Mouse (Mus musculus) CD4-positive, CD25-positive, alpha-beta regulatory T cell, adult 2 months (primary cell): ENCODE data around the gene Mga.

Experiments
- DNase-seq: peaks from one replicate; pipeline ENCODE4 v3.0.0-alpha.2; 2012; ENCODE audit warnings: low read depth, low spot score

Mga gene

GRCm38 (mm10) chr2:119897090-119897732 is at the start of gene Mga:
TSS of gene Mga (plus strand) at chr2:119897228.
- peak; percentile 99 for DNase-seq

GRCm38 (mm10) chr2:119853811-119854210 is 43.2 kb upstream of the Mga start:
- no peak for DNase-seq

- DNase-seq = no peak
Observed at GRCm38 (mm10) chr2:119855310-119855850, 41.6 kb upstream of the Mga start.

GRCm38 (mm10) chr2:119857341-119857740 is 39.7 kb upstream of the Mga start:
- no peak for DNase-seq

- no peak for DNase-seq
Observed at GRCm38 (mm10) chr2:119864484-119864883, 32.5 kb upstream of the Mga start.

- DNase-seq = no peak
Observed at GRCm38 (mm10) chr2:119872371-119873104, 24.5 kb upstream of the Mga start.

- peak; percentile 83 for DNase-seq
Observed at GRCm38 (mm10) chr2:119873105-119873464, 23.9 kb upstream of the Mga start.

- DNase-seq = no peak
Observed at GRCm38 (mm10) chr2:119875981-119876380, 21.0 kb upstream of the Mga start.

- peak; percentile 9 for DNase-seq
Observed at GRCm38 (mm10) chr2:119887201-119887600, 9.8 kb upstream of the Mga start.

- no peak for DNase-seq
Observed at GRCm38 (mm10) chr2:119896553-119897089, 407 bp upstream of the Mga start.

GRCm38 (mm10) chr2:119898141-119898594 is 1.1 kb downstream of the Mga start:
- DNase-seq = peak; percentile 78

GRCm38 (mm10) chr2:119916007-119916406 is 19.0 kb downstream of the Mga start:
- DNase-seq = no peak

GRCm38 (mm10) chr2:119917631-119918369 is 20.8 kb downstream of the Mga start:
- no peak for DNase-seq

GRCm38 (mm10) chr2:119970571-119970970 is 73.5 kb downstream of the Mga start:
- DNase-seq = peak; percentile 80

- DNase-seq = no peak
Observed at GRCm38 (mm10) chr2:119971316-119971715, 74.3 kb downstream of the Mga start.

- peak; percentile 98 for DNase-seq
Observed at GRCm38 (mm10) chr2:119971837-119972536, 75.0 kb downstream of the Mga start.

GRCm38 (mm10) chr2:119972537-119972879 is 75.5 kb downstream of the Mga start, which contains the start of gene Mapkbp1:
TSS of gene Mapkbp1 (plus strand) at chr2:119972699.
- DNase-seq = no peak

GRCm38 (mm10) chr2:119980343-119980986 is 83.4 kb downstream of the Mga start:
- no peak for DNase-seq

- no peak for DNase-seq
Observed at GRCm38 (mm10) chr2:119981631-119982030, 84.6 kb downstream of the Mga start.

- no peak for DNase-seq
Observed at GRCm38 (mm10) chr2:119985871-119986270, 88.8 kb downstream of the Mga start.

- no peak for DNase-seq
Observed at GRCm38 (mm10) chr2:119986369-119986768, 89.3 kb downstream of the Mga start.
